Mouse (Mus musculus): ENCODE measurements around the gene Cerk. TPM values are rescaled to one million over a fixed set of nuclear protein-coding genes. Genes with fewer than 3 reads are reported as not detected.
"Not testable (repeated sequence)": the region's sequence is repeated elsewhere in the genome, so short reads cannot be mapped to it uniquely, and the experiment has no call there.

Gene Cerk
- total RNA-seq, 2 experiments from 2014 or later: 38.8 to 41.0 TPM

GRCm38 (mm10) chr15:86183484-86183883 is 2.5 kb downstream of the Cerk start:
- DNase-seq (ENCODE audit: low spot score in 2 of 2): no peak

- DNase-seq (ENCODE audit: low spot score in 2 of 2): peak; percentile 40 to 58
These were observed 3.3 kb downstream of the Cerk start for GRCm38 (mm10) chr15:86182646-86183045.

DNA sequence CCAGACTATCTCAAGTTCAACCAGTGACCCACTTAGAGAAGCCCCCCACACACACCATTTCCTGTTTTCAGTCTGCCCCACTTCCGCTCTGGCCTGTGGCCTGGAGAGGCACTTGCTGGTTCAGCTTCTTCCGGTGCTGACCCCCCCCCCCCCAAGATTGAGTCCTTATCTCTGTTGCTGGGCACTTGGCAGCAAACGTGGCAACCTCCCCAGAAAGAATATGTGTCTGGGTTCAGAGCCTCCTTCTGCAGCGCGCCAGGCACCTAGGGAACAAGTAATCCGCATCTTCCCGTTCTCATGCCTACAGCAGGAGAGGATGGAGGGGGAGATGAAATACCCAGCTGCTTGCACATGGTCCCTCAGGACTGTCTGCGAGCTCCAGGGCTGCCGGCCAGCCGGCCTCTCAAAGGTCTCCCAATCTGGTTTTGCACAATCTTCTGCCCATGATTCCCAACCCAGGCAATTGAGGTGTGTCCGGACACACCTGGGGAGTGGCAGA is 4.0 kb downstream of the Cerk start:
- no peak for DNase-seq (ENCODE audit: low spot score in 2 of 2)

DNA sequence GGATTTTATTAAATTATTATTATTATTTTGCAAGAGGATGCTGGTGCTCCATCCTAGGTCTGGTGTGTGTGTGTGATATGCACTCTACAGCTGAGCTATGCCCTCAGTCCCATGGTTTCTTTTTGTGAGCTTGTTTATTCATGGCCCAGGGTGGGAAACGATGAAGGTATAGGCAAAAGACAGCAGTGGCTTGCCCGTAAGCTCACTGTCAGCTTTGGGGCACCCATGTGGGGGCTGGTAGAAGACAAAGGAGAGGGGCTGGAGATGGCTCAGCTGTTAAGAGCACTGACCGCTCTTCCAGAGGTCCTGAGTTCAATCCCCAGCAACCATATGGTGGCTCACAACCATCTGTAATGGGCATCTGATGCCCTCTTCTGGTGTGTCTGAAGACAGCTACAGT is 4.6 kb downstream of the Cerk start:
- not testable (repeated sequence) for DNase-seq (ENCODE audit: low spot score in 2 of 2)

- no peak for DNase-seq (ENCODE audit: low spot score in 2 of 2)
These were observed 5.5 kb downstream of the Cerk start for GRCm38 (mm10) chr15:86180427-86180826.

- DNase-seq (ENCODE audit: low spot score in 2 of 2): no peak
These were observed 7.3 kb downstream of the Cerk start for GRCm38 (mm10) chr15:86178594-86178993.

GRCm38 (mm10) chr15:86177703-86178251 is 8.2 kb downstream of the Cerk start:
- DNase-seq (ENCODE audit: low spot score in 2 of 2): not testable (repeated sequence)

DNA sequence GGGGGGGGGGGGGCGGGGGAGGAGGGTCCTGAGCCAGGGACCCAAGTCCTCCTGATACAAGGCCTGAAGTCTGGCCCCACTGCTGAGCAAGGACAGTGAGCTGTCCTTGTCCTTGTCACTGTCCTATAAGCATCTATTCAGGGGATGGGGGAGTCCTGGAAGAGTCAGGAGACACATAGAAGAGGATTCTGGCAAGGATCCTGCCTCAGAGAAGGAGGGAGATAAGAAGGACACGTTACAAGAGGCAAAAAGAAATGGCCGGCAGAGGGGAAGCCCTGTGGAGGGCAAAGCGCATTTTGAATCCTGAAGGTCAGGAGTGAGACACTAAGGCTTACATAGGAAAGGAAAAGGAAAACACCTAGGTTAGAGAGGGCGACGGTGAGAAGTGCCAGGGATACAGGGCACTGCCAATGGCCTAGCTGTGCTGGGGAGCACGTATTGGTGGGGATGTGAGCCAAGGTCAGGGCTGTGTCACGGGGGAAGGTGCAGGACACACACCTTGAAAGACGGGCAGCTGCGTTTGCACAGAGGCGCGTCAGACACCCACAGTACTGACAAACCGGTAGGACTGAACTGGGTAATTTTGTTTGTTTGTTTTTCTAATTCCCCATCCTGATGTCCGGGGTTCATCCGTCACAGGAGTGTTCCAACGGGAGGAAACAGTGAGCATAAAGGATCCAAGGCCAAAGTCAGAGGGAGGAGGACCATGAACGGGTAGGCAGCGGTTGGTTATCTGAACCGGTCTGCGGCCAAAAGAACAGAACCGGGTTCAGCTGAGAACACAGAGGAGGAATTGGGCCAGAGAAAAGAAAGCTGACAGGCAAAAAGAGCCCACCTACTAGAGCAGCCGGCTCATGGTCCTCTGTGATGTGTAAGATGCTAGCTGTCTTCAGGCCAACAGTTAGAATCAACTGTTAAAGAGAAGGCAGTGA is 8.9 kb downstream of the Cerk start:
- DNase-seq (ENCODE audit: low spot score in 2 of 2): no peak

DNA sequence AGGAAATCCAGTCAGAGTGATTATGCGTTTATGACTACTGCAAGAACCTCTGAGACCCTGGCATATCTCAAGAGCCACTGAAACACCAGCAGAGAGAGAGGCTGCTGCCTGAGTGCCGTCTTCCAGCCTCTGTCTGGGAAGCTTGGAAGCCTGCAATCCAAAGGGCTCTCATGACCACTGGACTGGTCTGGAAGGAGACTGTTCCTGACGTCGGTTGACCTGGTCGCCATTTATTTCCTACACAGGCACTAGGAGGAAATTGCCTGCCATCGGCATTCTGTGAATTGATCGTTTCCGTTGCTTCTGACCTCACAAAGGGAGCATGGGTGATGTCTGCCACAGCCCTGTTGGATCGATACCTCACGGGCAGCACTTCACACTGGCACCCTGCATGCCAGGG is 9.8 kb downstream of the Cerk start:
- DNase-seq (ENCODE audit: low spot score in 2 of 2): no peak

- no peak for DNase-seq (ENCODE audit: low spot score in 2 of 2)
These were observed 10.5 kb downstream of the Cerk start for GRCm38 (mm10) chr15:86175253-86176050.

DNA sequence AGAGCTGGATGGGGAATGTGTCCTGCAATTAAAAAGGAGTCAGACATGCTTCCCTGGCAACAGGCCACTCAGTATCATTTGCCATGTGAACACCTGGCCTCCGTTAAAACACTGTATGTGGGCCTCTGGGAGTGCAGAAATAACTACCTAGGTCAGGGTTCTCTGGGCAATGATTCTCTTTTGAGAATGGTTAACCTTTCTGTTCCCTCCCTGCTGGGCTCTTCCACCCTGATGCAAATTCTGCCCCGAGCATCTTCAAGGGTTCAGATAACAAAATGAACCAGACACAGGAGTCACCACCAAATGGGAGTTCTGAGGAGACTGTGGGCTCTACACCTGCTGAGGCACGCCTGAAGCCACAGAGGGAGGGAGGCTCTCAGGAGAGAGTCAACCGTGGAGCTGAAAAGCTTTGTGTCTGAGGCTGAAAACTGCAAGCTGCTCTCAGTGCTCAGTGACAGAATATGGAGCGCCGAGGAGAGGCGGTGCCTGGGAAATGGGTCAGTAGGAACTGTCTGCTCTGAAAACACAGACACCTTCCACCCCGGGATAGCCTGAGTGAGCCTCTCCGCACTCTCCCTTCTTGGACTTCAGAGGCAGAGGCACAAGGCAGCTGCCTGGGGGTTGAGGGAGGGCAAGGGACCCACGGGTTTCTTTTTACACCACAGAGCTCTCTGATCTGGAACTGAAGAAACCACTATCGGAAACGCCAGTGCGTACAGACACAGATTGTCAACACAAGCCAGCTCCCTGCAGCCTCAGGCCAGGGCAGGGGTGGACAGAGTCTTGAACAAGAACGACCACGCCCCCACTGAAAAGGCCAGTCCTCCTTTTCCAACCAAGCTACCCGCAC is 12.6 kb downstream of the Cerk start:
- no peak for DNase-seq (ENCODE audit: low spot score in 2 of 2)

- DNase-seq (ENCODE audit: low spot score in 2 of 2): no peak
These were observed 13.4 kb downstream of the Cerk start for GRCm38 (mm10) chr15:86172526-86172925.

DNA sequence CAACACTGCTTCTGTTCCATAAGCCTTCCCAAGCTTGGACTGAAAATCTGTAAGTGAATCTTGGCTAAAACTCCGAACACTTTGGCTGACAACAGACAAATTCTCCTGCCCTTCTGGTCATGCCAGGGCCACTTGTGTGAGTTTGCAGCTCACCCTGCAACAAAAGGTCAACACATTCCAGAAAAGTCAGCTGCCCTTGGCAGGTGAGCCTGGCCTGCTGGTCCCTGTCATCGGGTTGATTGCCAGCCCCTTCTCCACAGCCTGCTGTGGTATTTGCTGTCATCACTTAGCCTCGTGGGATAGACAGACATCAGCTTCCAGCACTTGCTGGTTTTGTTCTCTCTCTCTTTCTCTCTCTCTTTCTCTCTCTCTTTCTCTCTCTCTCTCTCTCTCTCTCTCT is 13.8 kb downstream of the Cerk start:
- no peak for DNase-seq (ENCODE audit: low spot score in 2 of 2)

GRCm38 (mm10) chr15:86171316-86171715 is 14.6 kb downstream of the Cerk start:
- DNase-seq (ENCODE audit: low spot score in 2 of 2): no peak

DNA sequence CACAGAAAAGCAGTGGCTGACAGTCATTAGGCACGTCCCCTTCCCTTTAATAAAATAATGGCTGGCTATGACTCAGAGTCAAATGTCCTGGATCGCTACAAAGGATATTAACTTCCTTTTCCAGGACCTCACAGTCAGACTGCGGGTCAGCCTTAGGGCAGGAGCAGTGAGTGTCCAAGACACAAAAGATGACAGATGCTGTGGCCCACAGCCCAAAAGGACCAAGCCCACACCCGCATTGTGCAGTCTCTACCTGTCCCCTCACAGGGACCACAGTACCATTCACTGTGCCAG is 16.2 kb downstream of the Cerk start:
- no peak for DNase-seq (ENCODE audit: low spot score in 2 of 2)

DNA sequence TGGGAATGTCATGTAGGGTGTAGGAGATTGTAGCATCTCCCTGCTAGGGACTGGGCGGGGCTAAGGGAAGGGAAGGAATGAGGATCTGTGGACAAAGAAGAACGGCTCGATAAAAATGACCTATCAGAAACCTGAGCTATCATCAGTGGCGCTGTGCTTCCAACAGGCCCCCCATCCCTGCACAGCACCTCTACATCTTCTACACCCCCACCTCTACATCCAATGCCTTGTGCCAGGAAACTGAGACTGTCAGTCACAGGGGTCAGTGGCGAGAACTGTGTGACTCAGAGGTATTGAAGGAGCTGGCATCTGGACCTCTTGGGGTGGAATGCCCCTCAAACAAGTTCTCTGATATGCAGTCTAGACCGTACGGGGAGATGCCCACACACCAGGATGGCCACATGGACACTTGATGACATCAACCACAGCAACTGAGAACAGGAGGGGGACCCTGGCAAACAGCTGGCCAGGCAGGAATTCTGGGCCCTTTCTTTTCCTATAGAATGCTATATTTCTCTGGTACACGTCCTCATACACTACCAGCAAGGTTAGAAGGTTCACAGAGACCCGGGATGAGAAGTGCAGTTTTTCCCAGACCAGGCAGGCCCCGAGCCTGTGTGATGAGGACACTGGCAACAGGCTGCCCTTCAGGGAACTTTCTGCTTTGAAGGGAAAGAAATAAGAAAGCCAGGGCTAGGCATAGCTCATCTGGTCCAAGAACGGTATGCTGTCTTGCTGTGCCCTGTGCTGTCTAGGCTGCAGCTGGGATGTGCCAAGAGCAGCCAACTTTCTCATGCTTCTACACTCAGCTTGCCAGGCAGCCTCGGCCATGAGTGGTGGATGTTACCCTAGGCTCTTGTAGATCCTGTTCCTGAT is 16.8 kb downstream of the Cerk start:
- DNase-seq (ENCODE audit: low spot score in 2 of 2): no peak

- DNase-seq (ENCODE audit: low spot score in 2 of 2): no peak
These were observed 17.5 kb downstream of the Cerk start for GRCm38 (mm10) chr15:86168505-86168867.

DNA sequence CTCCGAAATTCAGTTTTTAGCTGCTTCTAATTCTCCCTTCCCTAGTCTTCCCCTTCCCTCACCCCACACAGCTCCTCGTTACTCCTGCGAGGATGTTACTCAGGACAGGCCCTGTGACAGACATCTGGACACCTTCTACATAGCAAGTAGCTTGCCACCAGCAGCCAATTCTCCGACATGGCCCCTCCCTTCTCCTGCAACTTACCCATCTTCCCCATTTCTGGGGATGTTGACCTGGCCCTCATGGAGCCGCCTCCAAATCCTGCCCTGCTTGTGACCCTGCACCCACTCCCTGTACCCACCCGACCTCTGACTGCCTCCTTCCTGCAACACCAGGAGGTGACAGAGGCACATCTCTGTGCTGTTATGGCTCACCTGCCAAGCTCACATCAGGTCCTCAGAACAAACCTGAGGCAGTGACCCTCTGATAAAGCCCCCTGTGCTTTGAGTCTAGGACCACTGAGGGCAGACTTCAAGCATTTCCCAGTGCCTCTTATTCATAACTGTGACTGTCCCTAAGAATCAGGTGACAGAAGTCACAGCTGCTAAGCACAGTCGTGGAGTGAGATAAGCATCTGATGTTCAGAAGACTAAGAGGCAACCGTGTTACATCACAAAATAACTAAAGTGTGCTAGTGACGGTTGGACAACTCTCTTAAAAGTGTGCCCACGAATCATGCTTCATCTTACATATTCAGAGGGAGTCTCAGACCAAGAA is 18.0 kb downstream of the Cerk start:
- no peak for DNase-seq (ENCODE audit: low spot score in 2 of 2)

DNA sequence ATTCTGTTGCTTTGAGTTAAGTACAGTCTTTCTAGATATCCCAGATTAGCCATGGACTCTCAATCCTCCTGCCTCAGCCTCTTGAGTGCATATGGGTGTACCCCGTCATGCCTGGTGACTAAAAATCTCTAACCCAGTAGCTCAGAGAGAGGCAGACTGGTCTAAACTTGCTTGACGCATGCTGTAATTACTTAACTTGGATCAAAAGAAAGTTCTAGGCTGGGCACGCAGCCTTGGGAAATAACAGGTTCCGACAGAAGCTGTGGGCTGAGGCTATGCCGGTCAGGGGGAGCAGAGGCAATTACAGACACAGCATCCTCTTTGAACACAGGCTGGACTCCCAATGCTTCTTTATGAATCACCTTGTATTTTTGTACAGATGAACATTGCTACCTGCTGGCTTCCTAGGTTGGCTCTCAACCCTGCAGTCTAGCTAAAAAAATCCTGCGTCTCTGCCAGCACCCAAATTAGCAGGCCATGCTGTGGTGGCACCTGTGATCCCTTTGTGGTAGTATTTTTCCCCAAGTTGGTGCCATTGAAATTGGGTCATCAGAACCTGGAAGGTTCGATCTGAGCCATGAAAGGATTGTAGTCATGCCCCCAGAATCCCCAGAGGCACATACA is 18.8 kb downstream of the Cerk start:
- DNase-seq (ENCODE audit: low spot score in 2 of 2): no peak

Data from layer of hippocampus, postnatal 10 days (tissue).